In the genomic region with DNA sequence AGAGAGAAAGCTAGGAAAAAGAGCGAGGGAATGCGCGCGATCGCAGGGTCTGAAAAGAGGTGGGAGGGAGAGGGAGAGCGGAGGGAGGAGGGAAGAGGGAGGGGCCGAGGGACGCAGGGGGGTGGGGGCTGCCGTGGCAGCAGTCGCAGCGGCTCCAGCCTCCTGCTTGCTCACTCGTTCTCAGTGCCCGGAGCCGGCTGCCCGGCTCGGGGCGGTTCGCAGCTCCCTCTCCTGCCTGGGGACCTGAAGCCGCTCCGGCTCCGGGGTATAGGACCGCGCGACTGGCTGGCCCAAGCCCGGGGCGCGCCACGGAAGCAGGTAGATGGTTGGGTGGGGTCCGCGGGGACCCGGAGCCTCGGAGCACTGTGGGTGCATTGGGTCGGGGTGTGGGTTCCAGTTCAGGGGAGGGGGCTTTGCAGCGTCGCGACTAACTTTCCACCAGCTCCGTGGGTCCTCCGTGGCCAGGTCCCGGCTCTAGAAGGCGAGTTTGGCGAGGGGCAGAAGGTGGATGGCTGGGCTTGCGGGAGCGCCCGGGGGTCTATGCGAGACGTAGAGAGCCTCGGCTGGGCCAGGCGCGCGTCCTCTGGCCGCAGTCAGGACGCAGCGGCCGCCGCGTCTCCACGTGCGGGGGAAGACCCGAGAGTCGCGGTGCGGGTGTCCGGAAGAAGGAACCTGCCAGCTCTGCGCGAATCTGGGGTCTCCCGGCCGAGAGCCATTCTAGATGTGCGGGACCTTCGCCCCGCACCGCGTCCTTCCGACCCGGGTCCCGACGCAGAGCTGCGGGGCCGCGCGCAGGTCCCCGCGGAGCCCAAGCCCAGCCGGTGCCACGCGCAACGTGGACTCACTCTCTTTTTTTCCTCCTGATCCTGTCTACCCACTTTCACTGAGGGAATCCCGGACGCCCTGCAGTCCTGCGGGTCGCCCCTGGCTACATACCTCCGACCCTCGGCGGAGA, we compare ENCODE assay signal across 8 mouse cellular contexts. TPM values are rescaled to one million over a fixed set of nuclear protein-coding genes. Genes with fewer than 3 reads are reported as not detected.
DNase-seq lines count a peak whose midpoint lies in the region; ATAC-seq and TF ChIP-seq lines count a peak whose summit lies in the region.
"Had no signal": no experiment of that assay in that cellular context is flagged by ENCODE, and none has a peak within 500 bp of the region (broad histone marks: within the 10 kb centered on the region; RNA-seq: fewer than 3 reads in every experiment).

A gene (plus strand): TSS at position 116 of the 955 bp plus-strand sequence.

- H3K36me3 ChIP-seq in ES-Bruce4 (ENCODE audit: control insufficient read depth, insufficient read depth, low read length, poor library complexity, severe bottlenecking) = no peaks in the 10 kb centered on the region
- no peaks in the 10 kb centered on the region for H3K36me3 ChIP-seq in hindbrain, embryonic 11.5 days (ENCODE audit: control insufficient read depth, insufficient read depth, low read length)
- no peaks in the 10 kb centered on the region for H3K36me3 ChIP-seq in midbrain, embryonic 14.5 days (ENCODE audit: control insufficient read depth, insufficient read depth, low read length)

- under 1% methylated on average over 76 of the region's 93 CpGs for WGBS in hindbrain, embryonic 11.5 days
- WGBS in midbrain, embryonic 14.5 days = under 1% methylated on average over 90 of the region's 93 CpGs

- H3K27ac ChIP-seq in ES-Bruce4 (ENCODE audit: insufficient read depth, low read length) = no peak within 1 kb of the TSS
- H3K27ac ChIP-seq in hindbrain, embryonic 11.5 days (ENCODE audit: low read depth, low read length) = no peak within 1 kb of the TSS
- no peak within 1 kb of the TSS for H3K27ac ChIP-seq in midbrain, embryonic 14.5 days (replicated peaks; ENCODE audit: low read depth, low read length)

- no peaks in the 10 kb centered on the region; the same call in none of the 2 replicates for H3K9me3 ChIP-seq in ES-Bruce4 (replicated peaks; ENCODE audit: control insufficient read depth, insufficient read depth, low read length, poor library complexity, severe bottlenecking)
- no peaks in the 10 kb centered on the region for H3K9me3 ChIP-seq in hindbrain, embryonic 11.5 days (ENCODE audit: control insufficient read depth, low read length)
- H3K9me3 ChIP-seq in midbrain, embryonic 14.5 days (ENCODE audit: control insufficient read depth, low read length) = no peaks in the 10 kb centered on the region

- TF ChIP-seq CTCF in ES-Bruce4 (IDR thresholded peaks at IDR 0.05; ENCODE audit: low read depth, low read length) = no peak

- H3K27me3 ChIP-seq in ES-Bruce4 (ENCODE audit: control insufficient read depth, insufficient read depth, low read length, poor library complexity, severe bottlenecking) = peaks cover 16% of the 10 kb centered on the region
- peaks cover 39% of the 10 kb centered on the region for H3K27me3 ChIP-seq in hindbrain, embryonic 11.5 days (ENCODE audit: control insufficient read depth, insufficient read depth, low read length)
- peaks cover 33% of the 10 kb centered on the region for H3K27me3 ChIP-seq in midbrain, embryonic 14.5 days (ENCODE audit: control insufficient read depth, insufficient read depth, low read length)

- peak within 1 kb of the TSS; percentile 82 for H3K4me3 ChIP-seq in ES-Bruce4 (ENCODE audit: low read depth, low read length)
- H3K4me3 ChIP-seq in hindbrain, embryonic 11.5 days (ENCODE audit: low read depth, low read length) = peak within 1 kb of the TSS; percentile 65
- H3K4me3 ChIP-seq in midbrain, embryonic 14.5 days (replicated peaks; ENCODE audit: low read depth, low read length) = peak within 1 kb of the TSS; percentile 65
- H3K4me3 ChIP-seq: erythroblast, embryonic 14.5 days had no signal

- no peak for TF ChIP-seq EP300 in ES-Bruce4 (IDR thresholded peaks at IDR 0.05; ENCODE audit: insufficient read depth, low read depth, low read length)

- H3K4me2 ChIP-seq in hindbrain, embryonic 11.5 days (replicated peaks; ENCODE audit: low read depth, low read length) = peak within 1 kb of the TSS; percentile 100
- H3K4me2 ChIP-seq in midbrain, embryonic 14.5 days (ENCODE audit: low read length) = peak within 1 kb of the TSS; percentile 100

- ATAC-seq in hindbrain, embryonic 11.5 days (ENCODE audit: low FRiP score) = peak; percentile 80
- ATAC-seq in midbrain, embryonic 14.5 days (ENCODE audit: low FRiP score, low TSS enrichment) = peak; percentile 71
- ATAC-seq in monocyte, adult 5-6 weeks (replicated peaks; ENCODE audit: insufficient number of reproducible peaks, low FRiP score, low TSS enrichment, poor library complexity, severe bottlenecking) = no peak

- peak; percentile 61 for DNase-seq in Muller cell, postnatal 12 days (ENCODE audit: inconsistent ontology term)
- DNase-seq in embryo, embryonic 9.5 days (ENCODE audit: extremely low spot score) = peak; percentile 70
- DNase-seq in hindbrain, embryonic 11.5 days (ENCODE audit: low spot score) = peak; percentile 78
- DNase-seq in left cerebral cortex, postnatal 4 days = peak; percentile 72
- DNase-seq in midbrain, embryonic 14.5 days = peak; percentile 86

- intact Hi-C loops in left cerebral cortex, postnatal 4 days (cut with DNase I) = no loop called here

- H3K4me1 ChIP-seq in ES-Bruce4 (ENCODE audit: control insufficient read depth, insufficient read depth, low read length) = peaks cover 7% of the 10 kb centered on the region
- H3K4me1 ChIP-seq in hindbrain, embryonic 11.5 days (replicated peaks; ENCODE audit: control insufficient read depth, insufficient read depth, low read length) = peaks cover 11% of the 10 kb centered on the region
- peaks cover 13% of the 10 kb centered on the region for H3K4me1 ChIP-seq in midbrain, embryonic 14.5 days (ENCODE audit: control insufficient read depth, insufficient read depth, low read length)

- peak within 1 kb of the TSS; percentile 80 for H3K9ac ChIP-seq in ES-Bruce4 (ENCODE audit: low read depth, poor library complexity, severe bottlenecking)
- peak within 1 kb of the TSS; percentile 69 for H3K9ac ChIP-seq in hindbrain, embryonic 11.5 days (ENCODE audit: low read depth, low read length)
- H3K9ac ChIP-seq in midbrain, embryonic 14.5 days (replicated peaks; ENCODE audit: low read length) = peak within 1 kb of the TSS; percentile 63

- TF ChIP-seq POLR2A in ES-Bruce4 (IDR thresholded peaks at IDR 0.05; ENCODE audit: insufficient read depth, low read length) = no peak

RNA-seq across cellular contexts. Expression of the gene that starts here (rescaled TPM):
- polyA plus RNA-seq in ES-Bruce4 (2011; ENCODE audit: insufficient read depth, insufficient read length, low read depth, missing spikeins) = 0.40 and 0.94 TPM in 2 replicates
- polyA plus RNA-seq in hindbrain, embryonic 11.5 days (2014; fragmentation: Nextera tagmentation; extraction: Ambion mirVana) = 4.3 and 5.0 TPM in 2 replicates
- 1 to 10 TPM; 3.3 to 5.2 TPM for total RNA-seq in left cerebral cortex, postnatal 4 days (2021)
- polyA plus RNA-seq in midbrain, embryonic 14.5 days (2014; fragmentation: Nextera tagmentation; extraction: Ambion mirVana) = 17.1 and 18.6 TPM in 2 replicates
- total RNA-seq in monocyte, adult 5-6 weeks (2017) = 0.10 to 0.64 TPM (median 0.29 TPM) in 3 replicates
- polyA plus RNA-seq: erythroblast, embryonic 14.5 days had no signal
